Mouse (Mus musculus) large intestine, adult 2 months (tissue): ENCODE results near the gene Ankrd27. TPM values are rescaled to one million over a fixed set of nuclear protein-coding genes. Genes with fewer than 3 reads are reported as not detected.
A peak's percentile ranks its signal among the peaks of the same experiment; 100 is the strongest.

Experiments
- DNase-seq: peaks from one replicate; pipeline ENCODE4 v3.0.0-alpha.2; 2012; ENCODE audit warnings: low read depth, low spot score
- WGBS: fragments of 180-500 bp; shearing (Covaris S2); methylation state at CpG from one replicate; pipeline ENCODE4 v1.1.7; 2018; 5-methylcytosine and 5-hydroxymethylcytosine counted together
- polyA plus RNA-seq: library from polyadenylated mRNA; depleted of rRNA; stranded (reverse); fragments of >200 nt; gene quantifications from 2 replicates; pipeline ENCODE4 v1.2.3, GENCODE M21; 2012

The Ankrd27 gene
- polyA plus RNA-seq, 1 experiment: 11.7 TPM

- WGBS: 70% methylated on average over 5 of the region's 5 CpGs
- no peak for DNase-seq
Observed at GRCm38 (mm10) chr7:35582719-35583118, 3.3 kb upstream of the Ankrd27 start.

DNA sequence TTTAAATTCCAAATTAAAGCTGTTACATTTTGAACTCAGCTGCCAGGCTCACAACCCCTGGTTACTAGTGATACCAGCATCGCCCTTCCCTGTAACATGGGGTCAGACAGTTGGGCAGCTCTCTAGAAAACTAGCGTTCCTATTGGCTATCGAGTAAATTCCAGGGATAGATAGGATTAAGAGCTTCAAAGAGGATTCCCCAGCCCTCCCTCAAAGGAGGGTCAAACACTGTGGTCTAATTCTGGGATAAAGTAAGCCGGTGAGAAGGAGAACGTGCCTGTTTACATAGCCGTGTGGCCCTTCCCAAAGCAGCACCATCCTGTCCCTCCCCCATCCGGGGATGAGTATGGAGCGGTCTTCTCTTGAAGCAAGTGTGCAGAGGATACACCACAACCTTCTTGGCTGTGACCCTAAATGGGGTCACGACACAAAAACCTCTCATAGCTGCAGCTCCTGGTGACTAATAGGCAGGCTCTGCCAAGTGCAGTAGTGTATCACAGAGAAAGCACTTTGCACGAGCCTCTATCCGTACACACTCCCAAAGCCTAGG is 2.5 kb upstream of the Ankrd27 start:
- WGBS: 22% methylated on average over 11 of the region's 11 CpGs
- no peak for DNase-seq

GRCm38 (mm10) chr7:35584068-35584785 is 1.8 kb upstream of the Ankrd27 start:
- DNase-seq: no peak
- WGBS: 7% methylated on average over 36 of the region's 36 CpGs

DNA sequence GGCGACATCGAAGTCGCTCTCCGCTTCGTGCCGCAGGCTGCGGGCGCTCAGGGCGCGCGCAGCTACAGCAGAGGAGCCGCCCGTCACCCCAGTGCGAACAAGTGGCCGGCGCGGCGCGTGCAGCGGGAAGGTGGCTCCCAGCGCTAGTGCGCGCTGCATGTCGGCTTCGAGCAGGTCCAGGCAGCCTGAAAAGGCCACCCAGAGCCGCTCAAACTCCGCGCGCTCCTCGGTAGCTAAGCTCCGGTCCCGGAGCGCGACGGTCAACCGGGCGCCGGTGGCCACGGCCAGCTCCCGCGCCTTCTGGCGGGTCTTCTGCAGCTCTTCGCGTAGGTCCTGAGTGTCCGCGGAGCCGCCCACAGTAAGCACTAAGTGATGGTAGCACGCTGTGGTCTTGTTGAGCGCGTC is 1.3 kb upstream of the Ankrd27 start:
- under 1% methylated on average over 50 of the region's 50 CpGs for WGBS
- DNase-seq: no peak

- peak; percentile 29 for DNase-seq
Observed at GRCm38 (mm10) chr7:35585191-35586054, 621 bp upstream of the Ankrd27 start, which contains the start of gene Rgs9bp. Gene Rgs9bp (minus strand): TSS chr7:35585582.

GRCm38 (mm10) chr7:35586906-35587445 is 932 bp downstream of the Ankrd27 start:
- DNase-seq: no peak
- WGBS: 22% methylated on average over 15 of the region's 15 CpGs

More at GRCm38 (mm10) chr7:35585191-35586054, 621 bp upstream of the Ankrd27 start, which contains the start of gene Rgs9bp:
- WGBS: under 1% methylated on average over 45 of the region's 45 CpGs

DNA sequence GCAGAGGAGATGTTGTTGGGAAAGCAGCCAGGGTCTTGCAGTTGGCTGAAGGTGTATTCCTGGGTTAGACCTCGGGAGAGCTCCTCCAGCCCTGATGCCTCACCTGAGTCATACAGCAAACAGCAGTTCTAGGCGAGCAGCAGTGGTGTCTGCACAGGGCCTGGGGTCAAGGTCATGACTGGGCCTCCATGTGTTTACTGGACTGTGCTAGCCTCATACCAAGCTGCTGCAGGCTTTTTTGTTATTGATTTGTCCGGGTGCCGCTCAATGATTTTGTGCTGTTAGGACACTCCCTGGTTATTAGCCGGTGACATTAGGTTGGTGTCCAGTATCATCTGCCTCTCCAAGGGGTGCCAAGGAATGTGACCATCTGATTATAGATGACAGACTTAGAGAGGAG is 1.7 kb downstream of the Ankrd27 start:
- DNase-seq: no peak
- WGBS: 51% methylated on average over 5 of the region's 5 CpGs

DNA sequence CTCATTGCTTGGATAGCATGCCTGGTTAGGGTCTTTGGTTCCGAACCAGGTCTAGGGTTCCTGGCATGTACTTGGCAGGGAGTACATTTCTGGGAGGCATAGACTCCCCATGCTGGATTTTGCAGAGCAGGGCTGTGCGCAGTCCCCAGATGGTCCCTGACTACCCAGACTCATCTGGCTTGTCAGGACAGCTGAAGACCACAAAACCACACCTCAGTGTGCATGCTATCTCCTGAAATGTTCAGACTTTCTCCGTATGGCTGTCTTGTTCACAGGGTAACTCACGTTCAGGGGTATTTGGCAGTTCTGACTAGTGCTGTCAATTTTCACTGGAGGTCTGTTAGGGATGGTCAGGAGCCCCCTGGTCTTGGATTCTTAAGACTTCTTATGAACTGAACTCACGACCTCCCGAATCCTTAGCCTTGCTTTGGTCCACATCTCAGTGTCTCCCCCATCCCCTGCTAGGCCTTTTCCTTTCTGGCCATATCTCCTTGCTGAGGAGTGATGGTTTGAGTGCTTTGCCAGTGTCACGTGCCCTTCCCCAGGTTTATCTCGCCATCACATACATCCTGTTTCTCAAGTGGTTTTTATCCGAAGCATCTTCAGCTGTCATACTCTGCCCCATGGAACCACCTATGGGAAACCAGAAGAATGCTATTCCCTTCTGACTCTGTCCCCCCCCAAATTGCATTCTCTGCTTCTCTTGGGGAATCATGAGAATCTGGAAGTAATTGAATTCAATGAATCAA is 2.8 kb downstream of the Ankrd27 start:
- no peak for DNase-seq
- WGBS: 86% methylated on average over 9 of the region's 9 CpGs

DNA sequence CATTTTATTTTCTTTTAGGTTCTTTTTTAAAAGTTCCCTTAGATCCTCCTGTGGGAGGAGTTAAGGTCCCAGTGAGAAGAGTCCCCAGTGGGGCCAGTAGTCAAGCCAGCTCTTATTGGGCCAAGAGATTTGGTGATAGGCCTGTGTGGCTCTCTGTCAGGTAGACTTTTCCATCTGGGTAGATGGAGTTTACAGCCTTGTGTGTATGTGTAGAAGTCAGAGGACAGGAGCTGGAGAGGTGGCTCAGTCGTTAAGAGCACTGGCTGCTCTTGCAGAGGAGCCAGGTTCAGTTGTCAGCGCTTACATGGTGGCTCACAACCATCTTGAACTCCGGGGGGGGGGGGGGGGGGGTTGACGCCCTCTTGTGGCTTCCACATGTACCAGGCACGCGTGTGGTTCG is 3.4 kb downstream of the Ankrd27 start:
- no peak for DNase-seq
- WGBS: 73% methylated on average over 7 of the region's 7 CpGs

DNA sequence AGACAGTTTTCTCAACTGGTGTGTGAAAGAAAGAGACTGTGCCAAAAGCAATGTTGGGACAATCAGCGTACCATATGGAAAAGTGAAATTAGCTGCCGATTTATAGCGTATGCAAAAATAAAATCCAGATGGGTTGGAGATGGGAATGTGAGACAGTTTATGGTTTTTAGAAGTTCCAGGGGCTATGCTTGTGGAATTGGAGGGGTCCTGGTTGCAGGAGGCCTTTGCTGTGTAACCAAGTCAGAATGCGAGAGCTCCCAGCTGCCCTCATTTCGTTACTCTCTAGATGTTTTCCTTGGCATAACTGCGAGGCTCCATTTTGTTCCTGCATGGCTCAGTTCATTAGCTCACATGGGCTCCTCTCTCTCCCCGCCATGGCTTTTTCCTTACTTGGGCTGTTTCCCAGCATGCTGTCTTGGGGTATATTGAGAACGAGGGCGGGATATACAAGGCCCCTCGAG is 4.7 kb downstream of the Ankrd27 start:
- WGBS: 94% methylated on average over 10 of the region's 10 CpGs
- DNase-seq: no peak

DNA sequence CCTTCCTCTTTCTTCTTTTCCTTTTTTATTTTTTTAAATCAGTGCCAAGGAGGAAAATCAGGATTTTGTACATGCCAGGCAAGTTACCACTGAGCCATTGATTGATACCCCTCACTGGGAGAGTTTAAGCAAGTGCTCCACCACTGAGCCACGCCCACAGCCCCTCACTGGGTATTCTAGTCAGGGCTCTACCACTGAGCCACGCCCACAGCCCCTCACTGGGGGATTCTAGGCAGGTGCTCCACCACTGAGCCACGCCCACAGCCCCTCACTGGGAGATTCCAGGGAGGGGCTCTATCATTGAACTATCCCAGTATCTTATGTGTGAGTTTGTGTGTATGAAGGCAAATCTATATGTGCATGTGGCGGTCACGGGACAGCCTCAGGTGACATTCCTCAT is 8.3 kb downstream of the Ankrd27 start:
- 92% methylated on average over 5 of the region's 5 CpGs for WGBS
- no peak for DNase-seq

GRCm38 (mm10) chr7:35599492-35599891 is 13.4 kb downstream of the Ankrd27 start:
- WGBS: 92% methylated on average over 9 of the region's 9 CpGs

GRCm38 (mm10) chr7:35600031-35600430 is 14.0 kb downstream of the Ankrd27 start:
- no peak for DNase-seq
- 92% methylated on average over 10 of the region's 10 CpGs for WGBS

More at GRCm38 (mm10) chr7:35599492-35599891, 13.4 kb downstream of the Ankrd27 start:
- DNase-seq: no peak

GRCm38 (mm10) chr7:35601106-35601505 is 15.1 kb downstream of the Ankrd27 start:
- 96% methylated on average over 6 of the region's 6 CpGs for WGBS
- DNase-seq: no peak

- WGBS: 96% methylated on average over 5 of the region's 5 CpGs
- DNase-seq: no peak
Observed at GRCm38 (mm10) chr7:35602766-35603165, 16.7 kb downstream of the Ankrd27 start.

DNA sequence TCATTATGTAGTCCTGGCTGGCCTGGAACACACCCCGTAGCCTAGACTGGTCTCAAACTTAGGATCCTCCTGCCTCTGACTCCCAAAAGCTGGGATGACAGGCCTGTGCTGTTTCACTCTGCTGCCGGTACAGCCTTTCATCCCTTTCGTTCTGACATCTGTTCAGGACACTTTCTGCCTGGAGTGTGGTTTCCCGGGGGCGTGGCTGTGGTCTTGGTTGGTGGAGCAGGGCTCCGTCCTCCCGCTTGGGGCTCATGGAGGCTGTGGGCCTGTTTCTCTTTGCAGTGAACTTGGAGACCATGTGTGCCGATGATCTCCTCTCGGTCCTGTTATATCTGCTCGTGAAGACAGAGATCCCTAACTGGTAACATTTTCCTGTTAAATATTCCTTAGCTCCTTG is 20.8 kb downstream of the Ankrd27 start:
- DNase-seq: no peak
- WGBS: 90% methylated on average over 10 of the region's 10 CpGs

- WGBS: 93% methylated on average over 10 of the region's 10 CpGs
- DNase-seq: no peak
Observed at GRCm38 (mm10) chr7:35609245-35609644, 23.2 kb downstream of the Ankrd27 start.

GRCm38 (mm10) chr7:35617513-35617912 is 31.5 kb downstream of the Ankrd27 start:
- WGBS: 63% methylated on average over 4 of the region's 4 CpGs
- DNase-seq: no peak

- WGBS: 91% methylated on average over 10 of the region's 10 CpGs
Observed at GRCm38 (mm10) chr7:35622626-35623025, 36.6 kb downstream of the Ankrd27 start.

More at GRCm38 (mm10) chr7:35622626-35623025, 36.6 kb downstream of the Ankrd27 start:
- DNase-seq: no peak
